Mouse (Mus musculus) Patski (cell line): ENCODE measurements around the gene Nr6a1. TPM values are rescaled to one million over a fixed set of nuclear protein-coding genes. Genes with fewer than 3 reads are reported as not detected.

Source experiments
- ATAC-seq: fragments of 100-300 bp; one replicate; pipeline ENCODE4 v1.8.0; 2021
- CTCF ChIA-PET: fragments of 350-600 bp; sonication (Branson Sonifier 250); formaldehyde crosslinking; loops from one replicate; lab custom pipeline; 2022; ENCODE audit warnings: inconsistent platforms; lab: Charles Lee
- POLR2A ChIA-PET: fragments of 350-600 bp; sonication (Branson Sonifier 250); formaldehyde crosslinking; loops from one replicate; lab custom pipeline; 2022; ENCODE audit warnings: antibody characterized with exemption, inconsistent platforms; lab: Charles Lee
- DNase-seq: peaks from one replicate; pipeline ENCODE4 v3.0.0-alpha.2; 2011; ENCODE audit warnings: low read depth, low spot score
- H3K27me3 ChIP-seq: fragments of 371-371 bp; one replicate; pipeline ENCODE4 v1.5.1; 2021
- CTCF ChIP-seq: fragments of 100-300 bp; IDR thresholded peaks from one replicate; pipeline ENCODE4 v1.5.1; 2021
- in situ Hi-C: fragments of 300-500 bp; cut with MboI; formaldehyde crosslinking; loops from 3 replicates; pipeline ENCODE4 v1.11.1; 2018; ENCODE audit warnings: low pct_unique_long_range_greater_than_20kb, mixed read lengths
- polyA plus RNA-seq: library from polyadenylated mRNA; unstranded; gene quantifications from one replicate; pipeline ENCODE4 v1.2.3, GENCODE M21; 2021

Nr6a1 gene
- polyA plus RNA-seq, 1 experiment from 2014 or later = 4.9 TPM

- ChIA-PET POLR2A (interaction anchor here (1.0 kb wide), 1 partner anchor 18 kb away, joined by 3 read pairs; no protein-coding TSS in a partner anchor), CTCF (interaction anchor here (0.9 to 1.3 kb wide), 2 partner anchors 9 to 13 kb away, joined by 3 read pairs; no protein-coding TSS in a partner anchor)
- in situ Hi-C loops = no loop called here
- no peaks in the 10 kb centered on the region for H3K27me3 ChIP-seq
- no peak for TF ChIP-seq CTCF
- DNase-seq = no peak
- no peak for ATAC-seq
Observed at GRCm38 (mm10) chr2:38770772-38771477, 156.6 kb downstream of the Nr6a1 start.

- ChIA-PET CTCF (interaction anchor here (1.6 kb wide), 1 partner anchor 15 kb away, joined by 5 read pairs; no protein-coding TSS in a partner anchor), POLR2A (no interaction called here)
- no peak for ATAC-seq
- no peaks in the 10 kb centered on the region for H3K27me3 ChIP-seq
- no peak for TF ChIP-seq CTCF
- in situ Hi-C loops = no loop called here
- no peak for DNase-seq
Observed at GRCm38 (mm10) chr2:38767177-38767931, 160.1 kb downstream of the Nr6a1 start.

- ChIA-PET POLR2A (no interaction called here), CTCF (interaction anchor here (0.6 to 3.3 kb wide), 14 partner anchors 9 to 102 kb away, joined by 3 to 12 read pairs (median 4); no protein-coding TSS in a partner anchor)
- no peak for DNase-seq
- ATAC-seq = no peak
- no peaks in the 10 kb centered on the region for H3K27me3 ChIP-seq
- TF ChIP-seq CTCF = no peak
- in situ Hi-C loops = loop anchor here (5.0 kb wide), 1 partner anchor 78 kb away; no protein-coding TSS in a partner anchor
Observed at GRCm38 (mm10) chr2:38739847-38740246, 187.6 kb downstream of the Nr6a1 start.

- peak; percentile 91 for TF ChIP-seq CTCF
Observed at GRCm38 (mm10) chr2:38739410-38739809, 188.1 kb downstream of the Nr6a1 start.

GRCm38 (mm10) chr2:38738601-38739301, 188.7 kb downstream of the Nr6a1 start:
- TF ChIP-seq CTCF = no peak
- H3K27me3 ChIP-seq = no peaks in the 10 kb centered on the region
- in situ Hi-C loops = loop anchor here (5.0 kb wide), 1 partner anchor 76 kb away; no protein-coding TSS in a partner anchor
- CTCF ChIA-PET = interaction anchor here (0.7 to 3.3 kb wide), 15 partner anchors 8 to 125 kb away, joined by 3 to 12 read pairs (median 5); no protein-coding TSS in a partner anchor
- ATAC-seq (no peak), DNase-seq (no peak)
- POLR2A ChIA-PET = interaction anchor here (0.5 to 1.2 kb wide), 2 partner anchors 14 to 76 kb away, joined by 3 read pairs; no protein-coding TSS in a partner anchor

More at GRCm38 (mm10) chr2:38739410-38739809, 188.1 kb downstream of the Nr6a1 start:
- ChIA-PET POLR2A (no interaction called here), CTCF (interaction anchor here (0.6 to 3.3 kb wide), 18 partner anchors 9 to 125 kb away, joined by 3 to 12 read pairs (median 4); no protein-coding TSS in a partner anchor)
- DNase-seq (no peak), ATAC-seq (no peak)
- H3K27me3 ChIP-seq = no peaks in the 10 kb centered on the region
- in situ Hi-C loops = loop anchor here (5.0 kb wide), 1 partner anchor 77 kb away; no protein-coding TSS in a partner anchor

- H3K27me3 ChIP-seq = no peaks in the 10 kb centered on the region
Observed at GRCm38 (mm10) chr2:38735740-38736139, 191.7 kb downstream of the Nr6a1 start.

GRCm38 (mm10) chr2:38734721-38735120, 192.8 kb downstream of the Nr6a1 start:
- POLR2A ChIA-PET = interaction anchor here (0.7 kb wide), 1 partner anchor 132 kb away, joined by 3 read pairs; no protein-coding TSS in a partner anchor
- in situ Hi-C loops = loop anchor here (5.0 kb wide), 1 partner anchor 72 kb away; no protein-coding TSS in a partner anchor

More at GRCm38 (mm10) chr2:38735740-38736139, 191.7 kb downstream of the Nr6a1 start:
- ChIA-PET CTCF (interaction anchor here (0.6 to 1.1 kb wide), 2 partner anchors 41 to 89 kb away, joined by 3 read pairs; no protein-coding TSS in a partner anchor), POLR2A (no interaction called here)
- ATAC-seq = no peak
- TF ChIP-seq CTCF = no peak
- no peak for DNase-seq
- in situ Hi-C loops = loop anchor here (5.0 kb wide), 1 partner anchor 73 kb away; no protein-coding TSS in a partner anchor

GRCm38 (mm10) chr2:38730331-38730827, 197.1 kb downstream of the Nr6a1 start:
- in situ Hi-C loops = no loop called here
- ATAC-seq (no peak), DNase-seq (no peak)
- POLR2A ChIA-PET = no interaction called here
- H3K27me3 ChIP-seq = no peaks in the 10 kb centered on the region
- no peak for TF ChIP-seq CTCF
- CTCF ChIA-PET = interaction anchor here (1.4 kb wide), 1 partner anchor 9 kb away, joined by 5 read pairs; no protein-coding TSS in a partner anchor

More at GRCm38 (mm10) chr2:38734721-38735120, 192.8 kb downstream of the Nr6a1 start:
- DNase-seq (no peak), ATAC-seq (no peak)
- CTCF ChIA-PET = interaction anchor here (1.1 kb wide), 1 partner anchor 88 kb away, joined by 3 read pairs; no protein-coding TSS in a partner anchor
- H3K27me3 ChIP-seq = no peaks in the 10 kb centered on the region
- no peak for TF ChIP-seq CTCF

GRCm38 (mm10) chr2:38725427-38725826, 202.1 kb downstream of the Nr6a1 start:
- no peaks in the 10 kb centered on the region for H3K27me3 ChIP-seq
- ATAC-seq (no peak), DNase-seq (no peak)
- ChIA-PET CTCF (interaction anchor here (2.3 kb wide), 1 partner anchor 13 kb away, joined by 12 read pairs; no protein-coding TSS in a partner anchor), POLR2A (no interaction called here)
- no peak for TF ChIP-seq CTCF
- in situ Hi-C loops = no loop called here
